Mouse (Mus musculus) lung, adult 18-20 months (tissue): ENCODE data around the gene Gimap5.
A peak's percentile ranks its signal among the peaks of the same experiment; 100 is the strongest.

Experiments used
- DNase-seq, 2 experiments: peaks; one replicate each; pipeline ENCODE4 v3.0.0; 2022; ENCODE audit warnings: mixed read lengths in 2 of 2

The Gimap5 gene

GRCm38 (mm10) chr6:48745959-48746889 is at the start of gene Gimap5:
Gimap5 (plus strand) TSS chr6:48746197.
- DNase-seq, result peak; percentile 64 to 76

GRCm38 (mm10) chr6:48696830-48697554 is 49.0 kb upstream of the Gimap5 start:
- no peak for DNase-seq

- no peak for DNase-seq
Measured at GRCm38 (mm10) chr6:48697555-48697930, 48.5 kb upstream of the Gimap5 start.

GRCm38 (mm10) chr6:48698066-48698856 is 47.7 kb upstream of the Gimap5 start:
- no peak for DNase-seq

GRCm38 (mm10) chr6:48698888-48699287 is 47.1 kb upstream of the Gimap5 start:
- no peak for DNase-seq

GRCm38 (mm10) chr6:48700251-48701075 is 45.5 kb upstream of the Gimap5 start:
- DNase-seq, result peak; percentile 53 to 70

GRCm38 (mm10) chr6:48702146-48702545 is 43.9 kb upstream of the Gimap5 start:
- DNase-seq, result no peak

GRCm38 (mm10) chr6:48702601-48703000 is 43.4 kb upstream of the Gimap5 start:
- no peak for DNase-seq

GRCm38 (mm10) chr6:48704146-48704545 is 41.9 kb upstream of the Gimap5 start:
- DNase-seq, result no peak

GRCm38 (mm10) chr6:48706130-48706529 is 39.9 kb upstream of the Gimap5 start:
- DNase-seq, result no peak

GRCm38 (mm10) chr6:48718455-48718854 is 27.5 kb upstream of the Gimap5 start, which contains the start of the genes Gm28053 and Gimap7:
Gm28053 (plus strand) TSS chr6:48718607.
Gimap7 (plus strand) TSS chr6:48718621.
- DNase-seq, result no peak

GRCm38 (mm10) chr6:48720326-48720725 is 25.7 kb upstream of the Gimap5 start:
- no peak for DNase-seq

GRCm38 (mm10) chr6:48723468-48723867 is 22.5 kb upstream of the Gimap5 start:
- DNase-seq, result no peak

GRCm38 (mm10) chr6:48725476-48725875 is 20.5 kb upstream of the Gimap5 start:
- peak; percentile 73 to 89 for DNase-seq

- no peak for DNase-seq
Measured at GRCm38 (mm10) chr6:48727761-48728160, 18.2 kb upstream of the Gimap5 start.

GRCm38 (mm10) chr6:48732864-48733304 is 13.1 kb upstream of the Gimap5 start:
- peak; percentile 32 to 33 for DNase-seq

GRCm38 (mm10) chr6:48733660-48734059 is 12.3 kb upstream of the Gimap5 start:
- DNase-seq, result no peak

- DNase-seq, result no peak
Measured at GRCm38 (mm10) chr6:48737053-48737452, 8.9 kb upstream of the Gimap5 start.

- no peak for DNase-seq
Measured at GRCm38 (mm10) chr6:48737688-48738087, 8.3 kb upstream of the Gimap5 start.

GRCm38 (mm10) chr6:48738961-48739779 is 6.8 kb upstream of the Gimap5 start, which contains the start of gene Gimap1:
Gimap1 (plus strand) TSS chr6:48739054.
- DNase-seq, result peak; percentile 52 to 59

GRCm38 (mm10) chr6:48739780-48740055 is 6.3 kb upstream of the Gimap5 start:
- no peak for DNase-seq
